In the genomic region with DNA sequence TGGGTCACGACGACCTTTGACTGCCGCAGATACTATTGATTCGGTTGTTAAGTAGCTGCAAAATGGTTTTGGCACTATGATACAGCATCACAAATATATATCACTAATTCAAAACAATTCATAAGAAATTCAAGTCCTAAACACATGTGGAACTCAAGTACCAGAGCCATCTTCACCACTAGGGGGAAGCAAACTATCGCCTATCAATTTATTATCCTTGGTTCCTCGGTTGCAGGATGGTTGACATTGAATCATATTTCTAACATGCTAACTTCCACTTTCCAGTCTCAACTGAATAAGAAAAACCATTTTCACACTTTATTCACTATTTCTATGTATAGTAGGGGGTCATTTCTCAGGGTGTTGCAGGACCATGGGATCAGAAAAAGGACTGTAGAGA, we compare ENCODE assay signal across 8 mouse cellular contexts. TPM values are rescaled to one million over a fixed set of nuclear protein-coding genes. Genes with fewer than 3 reads are reported as not detected.
DNase-seq lines count a peak whose midpoint lies in the region; ATAC-seq and TF ChIP-seq lines count a peak whose summit lies in the region.

No protein-coding gene starts in this region.

- no peak overlapping the region for H3K4me3 ChIP-seq in neural tube, embryonic 11.5 days (ENCODE audit: low read depth, low read length)
- H3K4me3 ChIP-seq in cortical plate, adult 2 months (ENCODE audit: insufficient read depth, low read length): no peak overlapping the region
- H3K4me3 ChIP-seq in hindbrain, embryonic 16.5 days (ENCODE audit: low read length): no peak overlapping the region
- H3K4me3 ChIP-seq in limb, embryonic 14.5 days (replicated peaks; ENCODE audit: low read length): no peak overlapping the region

- H3K4me1 ChIP-seq in neural tube, embryonic 11.5 days (ENCODE audit: control insufficient read depth, insufficient read depth, low read length): no peaks in the 10 kb centered on the region
- H3K4me1 ChIP-seq in cortical plate, adult 2 months (ENCODE audit: control insufficient read depth, insufficient read depth, low read length): 0 out of 2 replicates have a peak, but pooled peaks cover 3% of the 10 kb centered on the region
- peaks cover 6% of the 10 kb centered on the region; the same call in 1 of the 2 replicates for H3K4me1 ChIP-seq in hindbrain, embryonic 16.5 days (ENCODE audit: control insufficient read depth, insufficient read depth, low read depth, low read length)
- peaks cover 7% of the 10 kb centered on the region for H3K4me1 ChIP-seq in limb, embryonic 14.5 days (ENCODE audit: control insufficient read depth, insufficient read depth, low read length)

- no peak overlapping the region for H3K4me2 ChIP-seq in neural tube, embryonic 11.5 days (ENCODE audit: low read depth)
- H3K4me2 ChIP-seq in hindbrain, embryonic 16.5 days (ENCODE audit: low read length): no peak overlapping the region
- H3K4me2 ChIP-seq in limb, embryonic 14.5 days (replicated peaks; ENCODE audit: low read depth, low read length, severe bottlenecking): no peak overlapping the region

- peak; percentile 30 for DNase-seq in neural tube, embryonic 11.5 days (ENCODE audit: low spot score)
- no peak for DNase-seq in neural tube, embryonic 10.5 days (ENCODE audit: extremely low spot score, low spot score)
- DNase-seq in NIH3T3 (ENCODE audit: low read depth): peak; percentile 93
- peak; percentile 88 for DNase-seq in limb, embryonic 14.5 days (ENCODE audit: low spot score)
- DNase-seq in spleen, adult 18-20 months: no peak

- no peak overlapping the region for H3K27ac ChIP-seq in neural tube, embryonic 11.5 days (ENCODE audit: low read depth, low read length)
- 0 out of 2 replicates have a peak overlapping the region, but pooled peaks have one; percentile 48 for H3K27ac ChIP-seq in cortical plate, adult 2 months (ENCODE audit: insufficient read depth, low read length)
- H3K27ac ChIP-seq in hindbrain, embryonic 16.5 days (ENCODE audit: low read depth, low read length): no peak overlapping the region
- no peak overlapping the region for H3K27ac ChIP-seq in limb, embryonic 14.5 days (replicated peaks; ENCODE audit: low read depth, low read length)

- TF ChIP-seq POLR2A in cortical plate, adult 2 months (IDR thresholded peaks at IDR 0.05; ENCODE audit: extremely low read depth, insufficient read depth, low read length): no peak
- no peak for TF ChIP-seq POLR2A in limb, embryonic 14.5 days (IDR thresholded peaks at IDR 0.05; ENCODE audit: borderline replicate concordance, extremely low read depth, insufficient read depth, insufficient read length)

- TF ChIP-seq CTCF in cortical plate, adult 2 months (IDR thresholded peaks at IDR 0.05; ENCODE audit: extremely low read depth, insufficient read depth, low read length): peak; percentile 50

- no peaks in the 10 kb centered on the region for H3K9me3 ChIP-seq in neural tube, embryonic 11.5 days (ENCODE audit: control insufficient read depth, low read length)
- H3K9me3 ChIP-seq in hindbrain, embryonic 16.5 days (ENCODE audit: control insufficient read depth, low read length): no peaks in the 10 kb centered on the region
- no peaks in the 10 kb centered on the region for H3K9me3 ChIP-seq in limb, embryonic 14.5 days (ENCODE audit: control insufficient read depth, low read length)

- no peak for ATAC-seq in neural tube, embryonic 11.5 days (ENCODE audit: insufficient read depth, low FRiP score, low TSS enrichment)
- peak; percentile 73 for ATAC-seq in hindbrain, embryonic 16.5 days
- peak; percentile 56; the same call in 1 of the 2 replicates for ATAC-seq in limb, embryonic 14.5 days (ENCODE audit: low FRiP score, low read depth)
- ATAC-seq in neutrophil, adult 5-6 weeks (ENCODE audit: extremely low read depth, insufficient number of reproducible peaks, low FRiP score, poor library complexity, severe bottlenecking): peak; percentile 74

- no peaks in the 10 kb centered on the region for H3K27me3 ChIP-seq in neural tube, embryonic 11.5 days (ENCODE audit: control insufficient read depth, insufficient read depth, low read length)
- H3K27me3 ChIP-seq in hindbrain, embryonic 16.5 days (replicated peaks; ENCODE audit: control insufficient read depth, insufficient read depth, low read length): no peaks in the 10 kb centered on the region; the same call in 1 of the 2 replicates
- 0 out of 2 replicates have a peak, but pooled peaks cover 5% of the 10 kb centered on the region for H3K27me3 ChIP-seq in limb, embryonic 14.5 days (ENCODE audit: control insufficient read depth, insufficient read depth, low read length)

- no peaks in the 10 kb centered on the region for H3K36me3 ChIP-seq in neural tube, embryonic 11.5 days (ENCODE audit: control insufficient read depth, insufficient read depth, low read length)
- no peaks in the 10 kb centered on the region for H3K36me3 ChIP-seq in hindbrain, embryonic 16.5 days (ENCODE audit: control insufficient read depth, insufficient read depth, low read length)
- H3K36me3 ChIP-seq in limb, embryonic 14.5 days (ENCODE audit: control insufficient read depth, insufficient read depth, low read length): no peaks in the 10 kb centered on the region

- 26% methylated on average over 6 of the region's 6 CpGs for WGBS in neural tube, embryonic 11.5 days
- 32% methylated on average over 6 of the region's 6 CpGs for WGBS in hindbrain, embryonic 16.5 days
- 28% methylated on average over 6 of the region's 6 CpGs for WGBS in limb, embryonic 14.5 days

- no peak overlapping the region for H3K9ac ChIP-seq in neural tube, embryonic 11.5 days (ENCODE audit: low read length)
- no peak overlapping the region for H3K9ac ChIP-seq in hindbrain, embryonic 16.5 days (ENCODE audit: low read depth, low read length)
- H3K9ac ChIP-seq in limb, embryonic 14.5 days (ENCODE audit: low read depth, low read length, severe bottlenecking): no peak overlapping the region

RNA-seq across cellular contexts. Expression of gene Lap3, which starts 19.0 kb away (rescaled TPM):
- polyA plus RNA-seq in neural tube, embryonic 11.5 days (2014; fragmentation: Nextera tagmentation; extraction: Ambion mirVana): 76.3 and 81.2 TPM in 2 replicates
- polyA plus RNA-seq in cortical plate, adult 2 months (2012; rRNA removed): 50.7 and 57.8 TPM in 2 replicates
- polyA plus RNA-seq in hindbrain, embryonic 16.5 days (2015; fragmentation: Nextera tagmentation; extraction: Ambion mirVana): 33.1 and 34.2 TPM in 2 replicates
- polyA plus RNA-seq in limb, embryonic 14.5 days (2012; rRNA removed): 35.9 and 49.2 TPM in 2 replicates
- polyA plus RNA-seq in limb, embryonic 14.5 days (2014; fragmentation: Nextera tagmentation; extraction: Ambion mirVana): 68.6 and 70.9 TPM in 2 replicates
- 6.1 and 6.8 TPM in 2 replicates for total RNA-seq in neutrophil, adult 5-6 weeks (2017)

RNA-seq across cellular contexts. Expression of gene Clrn2, which starts 20.7 kb away (rescaled TPM):
- polyA plus RNA-seq in neural tube, embryonic 11.5 days (2014; fragmentation: Nextera tagmentation; extraction: Ambion mirVana): not detected in 2 replicates
- polyA plus RNA-seq in cortical plate, adult 2 months (2012; rRNA removed): 0.25 and 0.52 TPM in 2 replicates
- polyA plus RNA-seq in hindbrain, embryonic 16.5 days (2015; fragmentation: Nextera tagmentation; extraction: Ambion mirVana): 0.28 and 0.40 TPM in 2 replicates
- polyA plus RNA-seq in limb, embryonic 14.5 days (2012; rRNA removed): not detected in 2 replicates
- not detected in 2 replicates for polyA plus RNA-seq in limb, embryonic 14.5 days (2014; fragmentation: Nextera tagmentation; extraction: Ambion mirVana)
- not detected in 2 replicates for total RNA-seq in neutrophil, adult 5-6 weeks (2017)

RNA-seq across cellular contexts. Expression of gene Qdpr, which starts 24.2 kb away (rescaled TPM):
- 95.8 and 101 TPM in 2 replicates for polyA plus RNA-seq in neural tube, embryonic 11.5 days (2014; fragmentation: Nextera tagmentation; extraction: Ambion mirVana)
- 304 and 318 TPM in 2 replicates for polyA plus RNA-seq in cortical plate, adult 2 months (2012; rRNA removed)
- polyA plus RNA-seq in hindbrain, embryonic 16.5 days (2015; fragmentation: Nextera tagmentation; extraction: Ambion mirVana): 141 and 154 TPM in 2 replicates
- polyA plus RNA-seq in limb, embryonic 14.5 days (2012; rRNA removed): 60.0 and 64.5 TPM in 2 replicates
- 92.9 and 96.1 TPM in 2 replicates for polyA plus RNA-seq in limb, embryonic 14.5 days (2014; fragmentation: Nextera tagmentation; extraction: Ambion mirVana)
- total RNA-seq in neutrophil, adult 5-6 weeks (2017): 6.2 and 10.9 TPM in 2 replicates

RNA-seq across cellular contexts. Expression of gene Med28, which starts 45.8 kb away (rescaled TPM):
- polyA plus RNA-seq in neural tube, embryonic 11.5 days (2014; fragmentation: Nextera tagmentation; extraction: Ambion mirVana): 281 and 285 TPM in 2 replicates
- polyA plus RNA-seq in cortical plate, adult 2 months (2012; rRNA removed): 128 and 130 TPM in 2 replicates
- 243 and 250 TPM in 2 replicates for polyA plus RNA-seq in hindbrain, embryonic 16.5 days (2015; fragmentation: Nextera tagmentation; extraction: Ambion mirVana)
- 102 and 125 TPM in 2 replicates for polyA plus RNA-seq in limb, embryonic 14.5 days (2012; rRNA removed)
- 234 and 242 TPM in 2 replicates for polyA plus RNA-seq in limb, embryonic 14.5 days (2014; fragmentation: Nextera tagmentation; extraction: Ambion mirVana)
- 36.0 and 43.6 TPM in 2 replicates for total RNA-seq in neutrophil, adult 5-6 weeks (2017)

Comparison
In these comparisons a context has a peak if more than half of its experiments do, and no peak if none do; other contexts are left out.
1. DNase-seq: peak in neural tube, embryonic 11.5 days (single experiment), NIH3T3 (single experiment) and limb, embryonic 14.5 days (single experiment); none in neural tube, embryonic 10.5 days (single experiment) and spleen, adult 18-20 months (0 of 2).